Mouse (Mus musculus): ENCODE results near the gene Chchd3. TPM values are rescaled to one million over a fixed set of nuclear protein-coding genes. Genes with fewer than 3 reads are reported as not detected.
A peak's percentile ranks its signal among the peaks of the same experiment; 100 is the strongest.

Chchd3 gene
- polyA plus RNA-seq, 1 experiment from 2014 or later, result 150 TPM

GRCm38 (mm10) chr6:32936365-32936764 is 123.7 kb downstream of the Chchd3 start:
- DNase-seq (ENCODE audit: low spot score) (peak; percentile 72), ATAC-seq (peak; percentile 68)
- H3K4me1 ChIP-seq (ENCODE audit: control insufficient read depth, insufficient read depth, low read length), result peaks cover 13% of the 10 kb centered on the region
- H3K27me3 ChIP-seq (replicated peaks; ENCODE audit: control insufficient read depth, insufficient read depth, low read length), result no peaks in the 10 kb centered on the region
- no peak overlapping the region for H3K4me3 ChIP-seq (ENCODE audit: low read depth, low read length)
- H3K4me2 ChIP-seq (ENCODE audit: low read length), result no peak overlapping the region
- H3K27ac ChIP-seq (ENCODE audit: low read depth, low read length), result no peak overlapping the region
- WGBS, result 2% methylated on average over 2 of the region's 2 CpGs
- H3K36me3 ChIP-seq (ENCODE audit: control insufficient read depth, insufficient read depth, low read length), result no peaks in the 10 kb centered on the region
- no peak overlapping the region for H3K9ac ChIP-seq (ENCODE audit: low read length)
- no peaks in the 10 kb centered on the region for H3K9me3 ChIP-seq (replicated peaks; ENCODE audit: control insufficient read depth, low read length)

DNA sequence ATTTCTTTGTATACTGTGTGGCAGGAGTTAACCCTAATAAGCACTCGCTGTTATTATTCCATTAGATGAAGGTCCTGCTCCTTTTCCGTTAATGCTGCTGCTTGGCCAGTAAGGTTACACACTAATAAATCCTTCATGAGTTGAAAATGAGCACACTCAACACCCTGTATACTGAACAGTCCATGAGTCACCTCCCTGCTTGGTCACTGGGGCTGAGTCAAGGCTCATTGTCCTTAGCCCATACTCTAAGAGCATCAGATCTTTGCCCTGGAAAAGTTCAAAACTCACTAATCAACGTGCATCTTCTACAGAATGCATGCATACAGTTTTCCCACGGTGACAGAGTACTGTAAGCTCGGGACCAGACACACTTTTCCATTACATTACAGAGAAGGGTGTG is 124.5 kb downstream of the Chchd3 start:
- WGBS, result 63% methylated on average over 5 of the region's 5 CpGs
- ATAC-seq (no peak), DNase-seq (ENCODE audit: low spot score) (no peak)
- Histone ChIP-seq H3K27ac (ENCODE audit: low read depth, low read length) (no peak overlapping the region), H3K4me3 (ENCODE audit: low read depth, low read length) (no peak overlapping the region), H3K9me3 (replicated peaks; ENCODE audit: control insufficient read depth, low read length) (no peaks in the 10 kb centered on the region), H3K9ac (ENCODE audit: low read length) (no peak overlapping the region), H3K4me2 (ENCODE audit: low read length) (no peak overlapping the region), H3K4me1 (ENCODE audit: control insufficient read depth, insufficient read depth, low read length) (peaks cover 15% of the 10 kb centered on the region), H3K27me3 (replicated peaks; ENCODE audit: control insufficient read depth, insufficient read depth, low read length) (no peaks in the 10 kb centered on the region), H3K36me3 (ENCODE audit: control insufficient read depth, insufficient read depth, low read length) (no peaks in the 10 kb centered on the region)

DNA sequence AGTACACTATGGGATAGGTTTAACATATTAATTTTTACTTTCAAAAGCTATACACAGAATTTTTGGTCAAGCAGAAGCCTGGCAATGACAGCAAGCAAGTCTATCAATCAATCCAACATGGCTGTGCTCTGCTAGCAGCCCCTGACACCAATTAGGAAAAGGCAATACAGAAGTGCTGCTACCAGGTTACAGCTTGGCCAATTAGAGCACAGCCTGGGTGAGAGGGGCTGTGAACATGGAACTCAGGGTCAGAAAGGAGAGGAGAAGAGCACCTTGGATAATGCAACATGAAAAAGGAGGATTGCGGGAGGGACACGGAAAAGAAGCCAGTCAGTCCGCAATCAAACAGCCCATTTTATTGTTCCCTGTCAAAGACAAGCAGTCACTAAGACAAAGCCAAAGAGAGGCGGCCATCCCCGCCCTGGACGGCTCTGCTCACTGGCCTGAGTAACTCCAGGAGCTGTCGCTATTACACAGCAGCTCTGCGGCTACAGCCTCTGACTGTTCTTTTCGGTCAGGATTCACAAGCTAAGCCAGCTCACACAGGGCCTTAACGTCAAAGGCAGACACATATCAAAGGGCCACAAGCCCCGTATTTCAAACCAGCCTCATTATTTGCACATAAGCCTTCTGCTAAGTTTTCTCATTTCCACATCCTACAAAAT is 128.8 kb downstream of the Chchd3 start:
- Histone ChIP-seq H3K4me3 (ENCODE audit: low read depth, low read length) (no peak overlapping the region), H3K4me2 (ENCODE audit: low read length) (no peak overlapping the region), H3K27ac (ENCODE audit: low read depth, low read length) (no peak overlapping the region), H3K9me3 (replicated peaks; ENCODE audit: control insufficient read depth, low read length) (no peaks in the 10 kb centered on the region), H3K9ac (ENCODE audit: low read length) (peak overlapping the region; percentile 13; the same call in 1 of the 2 replicates), H3K27me3 (replicated peaks; ENCODE audit: control insufficient read depth, insufficient read depth, low read length) (no peaks in the 10 kb centered on the region), H3K4me1 (ENCODE audit: control insufficient read depth, insufficient read depth, low read length) (peaks cover 9% of the 10 kb centered on the region), H3K36me3 (ENCODE audit: control insufficient read depth, insufficient read depth, low read length) (no peaks in the 10 kb centered on the region)
- 20% methylated on average over 11 of the region's 11 CpGs for WGBS
- DNase-seq (ENCODE audit: low spot score) (no peak), ATAC-seq (peak; percentile 32; the same call in 1 of the 2 replicates)

DNA sequence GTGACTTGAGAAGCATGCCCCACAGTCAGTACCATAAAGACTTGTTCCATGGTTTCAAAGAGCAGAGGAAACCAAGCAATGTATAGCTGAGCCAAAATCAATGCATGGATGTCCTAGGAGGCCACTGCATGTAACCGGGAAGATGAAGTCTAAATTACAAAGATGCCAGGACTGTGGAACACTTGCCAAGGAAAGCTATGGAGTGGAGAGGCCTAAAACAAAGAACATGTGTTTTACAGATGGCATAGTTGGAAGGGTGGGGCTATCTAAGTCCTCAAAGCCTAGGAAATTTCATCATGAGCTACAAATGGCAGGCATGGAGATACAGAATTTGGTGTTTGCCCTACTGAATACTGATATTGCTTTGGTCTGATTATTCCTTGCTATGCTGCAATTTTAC is 137.7 kb downstream of the Chchd3 start:
- ATAC-seq (no peak), DNase-seq (ENCODE audit: low spot score) (no peak)
- no peaks in the 10 kb centered on the region for H3K9me3 ChIP-seq (replicated peaks; ENCODE audit: control insufficient read depth, low read length)
- no peak overlapping the region for H3K9ac ChIP-seq (ENCODE audit: low read length)
- H3K27me3 ChIP-seq (replicated peaks; ENCODE audit: control insufficient read depth, insufficient read depth, low read length), result no peaks in the 10 kb centered on the region
- H3K36me3 ChIP-seq (ENCODE audit: control insufficient read depth, insufficient read depth, low read length), result no peaks in the 10 kb centered on the region
- 83% methylated on average over 1 of the region's 1 CpGs for WGBS
- no peak overlapping the region for H3K4me3 ChIP-seq (ENCODE audit: low read depth, low read length)
- H3K4me2 ChIP-seq (ENCODE audit: low read length), result no peak overlapping the region
- H3K27ac ChIP-seq (ENCODE audit: low read depth, low read length), result no peak overlapping the region
- no peaks in the 10 kb centered on the region for H3K4me1 ChIP-seq (ENCODE audit: control insufficient read depth, insufficient read depth, low read length)

GRCm38 (mm10) chr6:32920091-32920490 is 140.0 kb downstream of the Chchd3 start:
- no peak for ATAC-seq
- Histone ChIP-seq H3K4me1 (ENCODE audit: control insufficient read depth, insufficient read depth, low read length) (no peaks in the 10 kb centered on the region), H3K27me3 (replicated peaks; ENCODE audit: control insufficient read depth, insufficient read depth, low read length) (no peaks in the 10 kb centered on the region), H3K4me3 (ENCODE audit: low read depth, low read length) (no peak overlapping the region), H3K9me3 (replicated peaks; ENCODE audit: control insufficient read depth, low read length) (no peaks in the 10 kb centered on the region), H3K9ac (ENCODE audit: low read length) (no peak overlapping the region), H3K4me2 (ENCODE audit: low read length) (no peak overlapping the region), H3K36me3 (ENCODE audit: control insufficient read depth, insufficient read depth, low read length) (no peaks in the 10 kb centered on the region), H3K27ac (ENCODE audit: low read depth, low read length) (no peak overlapping the region)
- WGBS, result 88% methylated on average over 2 of the region's 2 CpGs
- DNase-seq (ENCODE audit: low spot score), result no peak

- no peaks in the 10 kb centered on the region for H3K9me3 ChIP-seq (replicated peaks; ENCODE audit: control insufficient read depth, low read length)
- H3K36me3 ChIP-seq (ENCODE audit: control insufficient read depth, insufficient read depth, low read length), result no peaks in the 10 kb centered on the region
- no peak overlapping the region for H3K4me2 ChIP-seq (ENCODE audit: low read length)
- H3K9ac ChIP-seq (ENCODE audit: low read length), result no peak overlapping the region
- no peaks in the 10 kb centered on the region for H3K4me1 ChIP-seq (ENCODE audit: control insufficient read depth, insufficient read depth, low read length)
- no peak overlapping the region for H3K27ac ChIP-seq (ENCODE audit: low read depth, low read length)
- H3K4me3 ChIP-seq (ENCODE audit: low read depth, low read length), result no peak overlapping the region
- no peak for ATAC-seq
- DNase-seq (ENCODE audit: low spot score), result no peak
- no peaks in the 10 kb centered on the region for H3K27me3 ChIP-seq (replicated peaks; ENCODE audit: control insufficient read depth, insufficient read depth, low read length)
- 95% methylated on average over 2 of the region's 2 CpGs for WGBS
These were observed 149.4 kb downstream of the Chchd3 start for GRCm38 (mm10) chr6:32910692-32911091.

DNA sequence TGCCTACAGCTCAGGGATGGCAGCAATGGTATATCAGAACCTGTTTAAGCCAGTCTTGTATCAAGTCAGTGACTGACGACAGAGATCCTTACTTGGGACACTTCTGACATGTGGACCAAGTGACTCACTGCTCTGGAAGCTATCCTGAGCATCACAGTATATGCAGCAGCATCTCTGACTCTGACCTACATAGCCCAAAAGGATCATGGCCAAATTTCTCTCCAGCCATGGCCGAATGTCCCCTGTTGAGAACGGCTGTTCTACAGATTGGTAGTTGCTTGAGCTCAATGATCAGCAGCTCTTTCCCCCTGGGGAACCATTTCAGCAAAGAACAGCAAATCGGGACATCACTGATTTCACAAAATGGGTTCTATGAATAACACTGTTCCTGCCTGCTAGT is 161.0 kb downstream of the Chchd3 start:
- no peak overlapping the region for H3K4me2 ChIP-seq (ENCODE audit: low read length)
- no peak for ATAC-seq
- no peak overlapping the region for H3K9ac ChIP-seq (ENCODE audit: low read length)
- no peaks in the 10 kb centered on the region for H3K36me3 ChIP-seq (ENCODE audit: control insufficient read depth, insufficient read depth, low read length)
- H3K27me3 ChIP-seq (replicated peaks; ENCODE audit: control insufficient read depth, insufficient read depth, low read length), result no peaks in the 10 kb centered on the region
- H3K9me3 ChIP-seq (replicated peaks; ENCODE audit: control insufficient read depth, low read length), result no peaks in the 10 kb centered on the region
- 95% methylated on average over 4 of the region's 4 CpGs for WGBS
- H3K4me1 ChIP-seq (ENCODE audit: control insufficient read depth, insufficient read depth, low read length), result no peaks in the 10 kb centered on the region
- H3K27ac ChIP-seq (ENCODE audit: low read depth, low read length), result no peak overlapping the region
- H3K4me3 ChIP-seq (ENCODE audit: low read depth, low read length), result no peak overlapping the region
- no peak for DNase-seq (ENCODE audit: low spot score)

GRCm38 (mm10) chr6:32894100-32894499 is 166.0 kb downstream of the Chchd3 start:
- no peak overlapping the region for H3K4me2 ChIP-seq (ENCODE audit: low read length)
- no peaks in the 10 kb centered on the region for H3K4me1 ChIP-seq (ENCODE audit: control insufficient read depth, insufficient read depth, low read length)
- no peak for DNase-seq (ENCODE audit: low spot score)
- no peak overlapping the region for H3K4me3 ChIP-seq (ENCODE audit: low read depth, low read length)
- 78% methylated on average over 2 of the region's 2 CpGs for WGBS
- no peak overlapping the region for H3K27ac ChIP-seq (ENCODE audit: low read depth, low read length)
- no peaks in the 10 kb centered on the region for H3K27me3 ChIP-seq (replicated peaks; ENCODE audit: control insufficient read depth, insufficient read depth, low read length)
- no peaks in the 10 kb centered on the region for H3K36me3 ChIP-seq (ENCODE audit: control insufficient read depth, insufficient read depth, low read length)
- ATAC-seq, result no peak
- no peaks in the 10 kb centered on the region for H3K9me3 ChIP-seq (replicated peaks; ENCODE audit: control insufficient read depth, low read length)
- no peak overlapping the region for H3K9ac ChIP-seq (ENCODE audit: low read length)

DNA sequence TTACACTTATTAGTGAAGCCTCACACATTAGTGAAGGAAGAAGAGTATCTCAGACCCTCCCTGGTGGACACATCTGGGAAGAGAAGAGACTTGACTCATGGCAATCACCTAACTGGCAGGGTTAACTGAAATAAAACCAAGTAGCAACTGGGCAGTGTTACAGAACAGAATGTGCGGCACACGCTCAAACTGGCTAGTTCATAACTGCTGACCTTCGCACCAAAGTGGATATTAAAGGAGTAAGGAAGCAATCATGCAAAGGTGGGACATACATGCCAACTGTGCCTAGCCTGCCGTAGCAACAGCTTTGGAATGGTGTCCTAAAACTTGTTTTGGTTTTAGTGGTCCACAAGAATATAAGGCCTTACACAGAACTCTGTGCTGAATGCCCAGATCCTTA is 169.3 kb downstream of the Chchd3 start:
- 98% methylated on average over 4 of the region's 4 CpGs for WGBS
- no peak for ATAC-seq
- no peak overlapping the region for H3K4me3 ChIP-seq (ENCODE audit: low read depth, low read length)
- H3K27me3 ChIP-seq (replicated peaks; ENCODE audit: control insufficient read depth, insufficient read depth, low read length), result no peaks in the 10 kb centered on the region
- H3K9me3 ChIP-seq (replicated peaks; ENCODE audit: control insufficient read depth, low read length), result no peaks in the 10 kb centered on the region
- DNase-seq (ENCODE audit: low spot score), result no peak
- no peaks in the 10 kb centered on the region for H3K36me3 ChIP-seq (ENCODE audit: control insufficient read depth, insufficient read depth, low read length)
- no peaks in the 10 kb centered on the region for H3K4me1 ChIP-seq (ENCODE audit: control insufficient read depth, insufficient read depth, low read length)
- H3K9ac ChIP-seq (ENCODE audit: low read length), result no peak overlapping the region
- H3K27ac ChIP-seq (ENCODE audit: low read depth, low read length), result no peak overlapping the region
- H3K4me2 ChIP-seq (ENCODE audit: low read length), result no peak overlapping the region
